Mouse (Mus musculus) bone marrow macrophage, adult 2 months (primary cell): ENCODE data around the gene Zfp276. TPM values are rescaled to one million over a fixed set of nuclear protein-coding genes. Genes with fewer than 3 reads are reported as not detected.
A peak's percentile ranks its signal among the peaks of the same experiment; 100 is the strongest.
"Not testable (repeated sequence)": the region's sequence is repeated elsewhere in the genome, so short reads cannot be mapped to it uniquely, and the experiment has no call there.

ENCODE experiments used
- H3K27ac ChIP-seq: 2 replicates; pipeline ENCODE4 v1.5.1; 2012; ENCODE audit warnings: low read depth, low read length; ENCODE audit not compliant: insufficient read depth
- H3K4me1 ChIP-seq: 2 replicates; pipeline ENCODE4 v1.6.1; 2012; ENCODE audit warnings: low read length; ENCODE audit not compliant: control insufficient read depth, insufficient read depth
- H3K4me3 ChIP-seq: 2 replicates; pipeline ENCODE4 v1.5.1; 2012; ENCODE audit warnings: mild to moderate bottlenecking, low read length, moderate library complexity; ENCODE audit not compliant: insufficient read depth
- CTCF ChIP-seq: IDR thresholded peaks from 2 replicates; pipeline ENCODE4 v1.5.1; 2012; ENCODE audit warnings: low read depth, mild to moderate bottlenecking, low read length, moderate library complexity
- POLR2A ChIP-seq: IDR thresholded peaks from 2 replicates; pipeline ENCODE4 v1.6.1; 2012; ENCODE audit warnings: mild to moderate bottlenecking, low read depth, low read length, borderline replicate concordance
- polyA plus RNA-seq: library from polyadenylated mRNA; stranded (reverse); fragments of >200 nt; gene quantifications from 2 replicates; pipeline ENCODE4 v1.2.4, GENCODE M21; 2012; ENCODE audit not compliant: missing spikeins, insufficient read depth, insufficient read length

The Zfp276 gene
- polyA plus RNA-seq, 1 experiment = 17.1 TPM

GRCm38 (mm10) chr8:123271147-123271546 is 17.2 kb downstream of the Zfp276 start:
- Histone ChIP-seq H3K4me1 (no peaks in the 10 kb centered on the region), H3K4me3 (no peak overlapping the region), H3K27ac (no peak overlapping the region)
- TF ChIP-seq POLR2A = no peak
- no peak for TF ChIP-seq CTCF

- Histone ChIP-seq H3K4me1 (no peaks in the 10 kb centered on the region), H3K4me3 (no peak overlapping the region), H3K27ac (no peak overlapping the region)
- no peak for TF ChIP-seq CTCF
- TF ChIP-seq POLR2A = no peak
Observed at GRCm38 (mm10) chr8:123271901-123272300, 17.9 kb downstream of the Zfp276 start.

- H3K27ac ChIP-seq = no peak overlapping the region
- TF ChIP-seq POLR2A = no peak
- TF ChIP-seq CTCF = no peak
- no peak overlapping the region for H3K4me3 ChIP-seq
- peaks cover 3% of the 10 kb centered on the region for H3K4me1 ChIP-seq
Observed at GRCm38 (mm10) chr8:123274447-123274846, 20.5 kb downstream of the Zfp276 start.

GRCm38 (mm10) chr8:123275096-123275495 is 21.1 kb downstream of the Zfp276 start:
- H3K4me3 ChIP-seq = no peak overlapping the region
- H3K27ac ChIP-seq = no peak overlapping the region
- peaks cover 7% of the 10 kb centered on the region for H3K4me1 ChIP-seq
- TF ChIP-seq POLR2A = no peak
- TF ChIP-seq CTCF = no peak

GRCm38 (mm10) chr8:123278445-123278844 is 24.4 kb downstream of the Zfp276 start:
- H3K4me1 ChIP-seq = peaks cover 25% of the 10 kb centered on the region
- no peak for TF ChIP-seq POLR2A
- no peak for TF ChIP-seq CTCF
- H3K27ac ChIP-seq = no peak overlapping the region
- no peak overlapping the region for H3K4me3 ChIP-seq

- peaks cover 25% of the 10 kb centered on the region for H3K4me1 ChIP-seq
- no peak overlapping the region for H3K27ac ChIP-seq
- no peak for TF ChIP-seq CTCF
- TF ChIP-seq POLR2A = no peak
- no peak overlapping the region for H3K4me3 ChIP-seq
Observed at GRCm38 (mm10) chr8:123279828-123280227, 25.8 kb downstream of the Zfp276 start.

GRCm38 (mm10) chr8:123280302-123281094 is 26.5 kb downstream of the Zfp276 start:
- H3K27ac ChIP-seq = 0 out of 2 replicates have a peak overlapping the region, but pooled peaks have one; percentile 15
- no peak overlapping the region for H3K4me3 ChIP-seq
- peaks cover 25% of the 10 kb centered on the region for H3K4me1 ChIP-seq
- TF ChIP-seq CTCF (no peak), POLR2A (no peak)

- H3K4me3 ChIP-seq, H3K27ac ChIP-seq: not testable (repeated sequence)
- peaks cover 25% of the 10 kb centered on the region for H3K4me1 ChIP-seq
Observed at GRCm38 (mm10) chr8:123282994-123283393, 29.0 kb downstream of the Zfp276 start.

- Histone ChIP-seq H3K27ac (no peak overlapping the region), H3K4me3 (no peak overlapping the region), H3K4me1 (peaks cover 25% of the 10 kb centered on the region)
- TF ChIP-seq CTCF (no peak), POLR2A (no peak)
Observed at GRCm38 (mm10) chr8:123283991-123284390, 30.0 kb downstream of the Zfp276 start.

- no peak overlapping the region for H3K4me3 ChIP-seq
- no peak overlapping the region for H3K27ac ChIP-seq
- H3K4me1 ChIP-seq = peaks cover 22% of the 10 kb centered on the region
- TF ChIP-seq CTCF (no peak), POLR2A (no peak)
Observed at GRCm38 (mm10) chr8:123284493-123284892, 30.5 kb downstream of the Zfp276 start.

- TF ChIP-seq CTCF (no peak), POLR2A (no peak)
- Histone ChIP-seq H3K4me3 (no peak overlapping the region), H3K4me1 (peaks cover 4% of the 10 kb centered on the region), H3K27ac (no peak overlapping the region)
Observed at GRCm38 (mm10) chr8:123287362-123287761, 33.4 kb downstream of the Zfp276 start.
